Mouse (Mus musculus) monocyte, adult 2 months (primary cell): ENCODE measurements around the gene Vmn2r4.
"Not testable (repeated sequence)": the region's sequence is repeated elsewhere in the genome, so short reads cannot be mapped to it uniquely, and the experiment has no call there.

Experiments used
- DNase-seq, 2 experiments: peaks; one replicate each; pipeline ENCODE4 v3.0.0; 2022; ENCODE audit warnings: low spot score in 2 of 2, low read depth in 1 of 2

The Vmn2r4 gene

DNA sequence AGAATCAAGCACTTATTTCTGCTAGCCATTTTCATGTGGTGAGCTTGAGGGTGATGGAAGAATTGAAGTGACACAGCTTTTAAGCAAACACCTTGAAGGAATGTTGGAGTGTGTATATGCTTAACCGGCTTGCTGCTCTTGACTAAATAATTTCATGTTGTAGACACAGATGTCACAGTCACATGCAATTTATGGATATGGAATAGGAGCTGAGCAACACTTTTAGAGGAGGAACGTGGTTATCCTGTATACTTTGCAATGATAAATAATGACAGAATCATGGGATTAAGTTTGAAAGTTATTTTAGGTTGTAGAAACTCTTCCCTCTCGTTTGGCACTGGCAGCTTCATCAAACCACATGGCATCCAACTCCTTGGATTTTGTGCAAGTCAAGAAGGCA, at the start of gene Vmn2r4:
TSS of gene Vmn2r4 (minus strand) at position 101 of the 400 bp plus-strand sequence.
- DNase-seq = not testable (repeated sequence)

DNA sequence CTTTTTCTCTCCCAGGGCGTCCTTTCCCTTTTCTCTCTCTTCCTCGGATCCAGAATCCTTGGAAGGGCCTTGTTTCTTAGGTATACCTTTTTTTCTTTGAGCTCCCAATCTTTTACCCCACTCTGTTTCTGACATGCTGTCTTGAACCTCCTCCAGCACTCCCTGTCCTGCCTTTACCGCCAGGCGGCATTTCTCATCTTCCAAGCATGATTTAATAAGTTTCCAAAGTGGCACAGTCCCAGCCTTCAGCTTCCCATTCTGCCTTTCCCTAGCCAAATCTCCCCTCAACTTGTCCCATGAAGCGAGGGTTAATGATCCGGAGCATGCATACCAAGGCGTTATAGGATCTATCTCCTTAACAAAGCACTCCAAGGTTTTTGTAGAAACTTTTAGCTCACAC, 19.1 kb upstream of the Vmn2r4 start:
- DNase-seq = not testable (repeated sequence)

DNA sequence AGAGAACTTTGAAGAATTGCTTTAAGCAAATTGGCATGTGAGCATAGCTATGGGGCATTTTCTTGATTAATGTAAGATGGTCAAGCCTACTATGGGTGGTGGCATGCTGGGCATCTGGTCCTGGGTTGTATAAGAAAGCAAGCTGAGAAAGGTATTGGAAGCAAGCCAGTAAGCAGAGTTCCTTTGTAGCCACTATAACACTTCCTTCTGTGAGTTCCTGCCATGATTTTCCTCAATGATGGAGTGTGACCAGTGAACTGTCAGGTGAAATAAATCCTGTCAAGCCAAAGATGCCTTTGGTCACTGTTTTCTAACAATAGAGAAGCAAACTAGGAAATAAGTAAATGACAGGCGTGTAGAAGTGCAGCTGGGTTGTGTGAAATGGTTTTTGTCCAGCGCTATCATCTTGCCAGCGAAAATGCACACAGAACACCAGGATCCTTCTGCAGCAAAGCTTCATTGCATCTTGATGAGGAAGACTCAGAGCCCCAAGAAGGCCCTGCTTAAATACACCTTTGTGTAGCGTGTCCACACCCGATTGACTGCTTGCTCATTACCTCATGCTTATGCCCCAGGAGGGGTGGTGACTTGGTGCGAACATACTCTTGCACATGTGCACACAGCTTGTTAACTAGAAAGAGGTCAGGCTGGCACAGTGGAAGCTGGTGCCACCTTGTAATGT, 13.1 kb upstream of the Vmn2r4 start:
- not testable (repeated sequence) for DNase-seq

DNA sequence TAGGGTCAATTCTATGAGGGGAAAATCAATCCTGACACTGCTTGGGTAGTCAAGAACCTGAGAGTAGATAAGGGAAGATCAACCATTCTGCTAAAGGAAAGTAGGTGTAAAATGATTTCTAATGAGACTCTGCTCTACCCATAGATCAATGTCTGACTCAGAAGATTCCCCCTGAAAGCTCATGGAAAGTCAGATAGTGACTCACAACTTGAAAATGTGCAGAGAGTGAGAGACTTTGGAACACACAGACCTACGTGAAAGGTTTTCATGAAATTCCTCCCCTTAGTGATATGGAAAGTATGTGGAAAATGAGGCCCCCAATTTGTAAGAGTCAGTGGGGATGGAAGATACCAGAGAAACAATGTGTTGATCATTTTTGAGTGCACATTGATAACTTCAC, 7.0 kb upstream of the Vmn2r4 start:
- DNase-seq = not testable (repeated sequence)

DNA sequence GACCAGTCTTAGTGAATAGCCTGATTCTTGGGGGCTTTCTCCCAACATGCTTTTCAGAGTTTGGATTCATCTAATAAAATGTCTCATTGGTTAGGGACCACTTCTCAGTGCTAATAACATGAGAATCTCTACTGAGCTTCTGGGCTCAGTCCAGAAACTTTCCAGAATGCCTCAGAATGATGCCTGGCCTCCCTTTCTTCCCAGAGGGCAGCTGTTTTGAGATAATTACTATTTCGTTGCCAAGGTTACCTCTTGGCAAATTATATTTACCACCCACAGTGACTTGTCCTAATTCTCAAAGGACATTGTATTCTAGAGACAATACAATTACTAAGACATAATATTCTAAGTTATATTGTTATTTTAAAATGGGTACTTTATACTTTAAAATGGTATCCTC, 2.3 kb upstream of the Vmn2r4 start:
- not testable (repeated sequence) for DNase-seq

DNA sequence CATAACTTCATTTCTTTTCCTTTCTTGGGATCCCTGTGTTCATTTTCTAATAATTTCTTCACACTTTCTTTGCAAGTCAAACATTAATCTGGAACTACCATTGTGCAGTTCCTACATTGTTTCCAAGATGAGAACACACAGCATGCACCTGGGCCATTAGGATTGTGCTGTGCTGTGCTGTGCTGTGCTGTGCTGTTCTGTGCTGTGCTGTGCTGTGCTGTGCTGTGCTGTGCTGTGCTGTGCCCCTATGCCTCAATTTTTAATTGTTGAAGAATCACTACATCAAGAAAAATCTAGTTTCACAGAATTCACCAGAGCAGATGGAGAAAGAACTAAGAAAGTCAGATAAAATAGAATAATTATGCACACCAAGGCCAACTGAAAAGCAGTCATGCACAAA, 915 bp downstream of the Vmn2r4 start:
- not testable (repeated sequence) for DNase-seq

DNA sequence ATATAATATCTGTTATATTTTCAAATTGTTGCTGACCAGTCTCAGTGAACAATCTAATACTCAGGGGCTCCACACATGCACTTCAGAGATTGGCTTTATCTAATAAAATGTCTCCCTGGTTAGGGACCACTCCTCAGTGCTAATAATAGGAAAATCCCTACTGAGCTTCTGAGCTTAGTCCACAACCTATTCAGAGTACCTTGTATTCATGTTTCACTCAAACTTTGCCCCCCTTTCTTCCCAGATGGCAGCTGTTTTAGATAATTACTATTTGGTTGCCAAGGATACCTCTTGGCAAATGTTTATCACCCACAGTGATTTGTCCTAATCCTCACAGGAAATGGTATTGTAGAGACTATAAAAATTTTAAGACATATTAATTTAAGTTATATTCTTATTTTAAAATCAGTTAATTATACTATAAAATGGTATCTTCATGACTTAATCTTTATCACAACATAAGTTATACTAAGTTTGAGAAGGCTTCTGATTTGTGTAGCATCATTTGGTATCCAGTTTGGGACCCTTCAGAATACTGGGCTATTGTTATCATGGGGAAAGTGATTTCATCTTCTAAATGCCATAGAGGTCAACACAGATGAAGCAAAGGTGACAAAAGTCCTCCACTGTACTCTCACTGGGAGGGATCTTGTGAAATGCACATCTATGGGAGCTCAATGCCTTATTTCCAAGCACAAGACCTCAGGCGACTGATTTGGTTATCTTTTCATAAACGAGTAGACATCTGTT, 55.7 kb downstream of the Vmn2r4 start:
- no peak for DNase-seq
